Comparison of ENCODE assay signal across 27 mouse cellular contexts in genomic region chr17:43029546-43029945, GRCm38 (mm10). TPM values are rescaled to one million over a fixed set of nuclear protein-coding genes. Genes with fewer than 3 reads are reported as not detected.
DNase-seq lines count a peak whose midpoint lies in the region; ATAC-seq and TF ChIP-seq lines count a peak whose summit lies in the region.
"Had no signal": no experiment of that assay in that cellular context is flagged by ENCODE, and none has a peak within 500 bp of the region (broad histone marks: within the 10 kb centered on the region; RNA-seq: fewer than 3 reads in every experiment).

No protein-coding gene starts in this region.

- 61% methylated on average over 3 of the region's 3 CpGs for WGBS in intestine, embryonic 15.5 days
- 38% methylated on average over 3 of the region's 3 CpGs for WGBS in large intestine, adult 2 months
- WGBS in small intestine, adult 2 months, result 27% methylated on average over 3 of the region's 3 CpGs
- WGBS in heart, embryonic 12.5 days, result 77% methylated on average over 3 of the region's 3 CpGs

- no peak overlapping the region for H3K4me3 ChIP-seq in left cerebral cortex, adult 2 months
- H3K4me3 ChIP-seq in intestine, embryonic 15.5 days (replicated peaks), result no peak overlapping the region
- H3K4me3 ChIP-seq in small intestine, adult 2 months (ENCODE audit: low read depth, low read length), result no peak overlapping the region
- no peak overlapping the region for H3K4me3 ChIP-seq in heart, embryonic 12.5 days
- H3K4me3 ChIP-seq: forebrain, embryonic 13.5 days; heart, embryonic 10.5 days; limb, embryonic 10.5 days; limb, embryonic 15.5 days; lung, embryonic 15.5 days; midbrain, embryonic 12.5 days had no signal

- no peaks in the 10 kb centered on the region for H3K27me3 ChIP-seq in intestine, embryonic 15.5 days (replicated peaks)
- H3K27me3 ChIP-seq in small intestine, adult 2 months (ENCODE audit: control insufficient read depth, insufficient read depth, low read length), result no peaks in the 10 kb centered on the region
- no peaks in the 10 kb centered on the region for H3K27me3 ChIP-seq in heart, embryonic 12.5 days (replicated peaks)
- H3K27me3 ChIP-seq: forebrain, embryonic 13.5 days; limb, embryonic 15.5 days; lung, embryonic 15.5 days; midbrain, embryonic 12.5 days; Patski had no signal

- no peaks in the 10 kb centered on the region for H3K36me3 ChIP-seq in intestine, embryonic 15.5 days
- no peaks in the 10 kb centered on the region for H3K36me3 ChIP-seq in small intestine, adult 2 months (ENCODE audit: control insufficient read depth, insufficient read depth, low read length)
- no peaks in the 10 kb centered on the region for H3K36me3 ChIP-seq in heart, embryonic 12.5 days
- H3K36me3 ChIP-seq: heart, embryonic 10.5 days; limb, embryonic 10.5 days; limb, embryonic 15.5 days; lung, embryonic 15.5 days; midbrain, embryonic 12.5 days had no signal

- H3K27ac ChIP-seq in left cerebral cortex, adult 2 months, result peak overlapping the region; percentile 65; the same call in 1 of the 2 replicates
- H3K27ac ChIP-seq in intestine, embryonic 15.5 days, result no peak overlapping the region
- H3K27ac ChIP-seq in small intestine, adult 2 months (ENCODE audit: insufficient read depth, low read depth, low read length), result peak overlapping the region; percentile 68; the same call in 1 of the 2 replicates
- no peak overlapping the region for H3K27ac ChIP-seq in heart, embryonic 12.5 days (ENCODE audit: poor library complexity, severe bottlenecking)
- H3K27ac ChIP-seq: forebrain, embryonic 13.5 days; heart, embryonic 10.5 days; hindbrain, embryonic 14.5 days; limb, embryonic 10.5 days; limb, embryonic 15.5 days; lung, embryonic 15.5 days; midbrain, embryonic 12.5 days had no signal

- no peak for DNase-seq in left cerebral cortex, adult 2 months (ENCODE audit: extremely low spot score in 1 of 2, low spot score in 2 of 2)
- no peak for DNase-seq in left cerebral cortex, adult 9 months (ENCODE audit: low spot score in 2 of 2)
- peak; percentile 78 for DNase-seq in large intestine, adult 2 months (ENCODE audit: low read depth, low spot score)
- DNase-seq in heart, postnatal 36 days, result no peak
- DNase-seq: adrenal gland, postnatal 10 days; cerebellum, adult 8-10 months; gastrocnemius, postnatal 14 days; heart, postnatal 4 days; kidney, adult 2 months; kidney, postnatal 10 days; retina, postnatal 1 day; right cerebral cortex, postnatal 25 days; spleen, adult 18-20 months; thymus, adult 2 months; thymus, postnatal 36 days had no signal

- no peak overlapping the region for H3K9ac ChIP-seq in intestine, embryonic 15.5 days
- no peak overlapping the region for H3K9ac ChIP-seq in heart, embryonic 12.5 days
- H3K9ac ChIP-seq: forebrain, embryonic 13.5 days; hindbrain, embryonic 14.5 days; limb, embryonic 15.5 days; lung, embryonic 15.5 days; midbrain, embryonic 12.5 days had no signal

- TF ChIP-seq POLR2A in small intestine, adult 2 months (IDR thresholded peaks at IDR 0.05; ENCODE audit: low read depth, low read length), result no peak

- intact Hi-C loops in left cerebral cortex, adult 2 months (cut with DNase I), result no loop called here
- intact Hi-C loops in heart, postnatal 36 days (cut with DNase I), result no loop called here

- H3K4me1 ChIP-seq in intestine, embryonic 15.5 days (replicated peaks), result no peaks in the 10 kb centered on the region; the same call in 1 of the 2 replicates
- H3K4me1 ChIP-seq in small intestine, adult 2 months (ENCODE audit: control insufficient read depth, insufficient read depth, insufficient read length, low read length), result peaks cover 8% of the 10 kb centered on the region; the same call in 1 of the 2 replicates
- H3K4me1 ChIP-seq in heart, embryonic 12.5 days (replicated peaks), result no peaks in the 10 kb centered on the region
- H3K4me1 ChIP-seq: forebrain, embryonic 13.5 days; heart, embryonic 10.5 days; limb, embryonic 10.5 days; limb, embryonic 15.5 days; lung, embryonic 15.5 days; midbrain, embryonic 12.5 days had no signal

- no peaks in the 10 kb centered on the region for H3K9me3 ChIP-seq in intestine, embryonic 15.5 days
- H3K9me3 ChIP-seq in heart, embryonic 12.5 days (replicated peaks), result no peaks in the 10 kb centered on the region
- H3K9me3 ChIP-seq: forebrain, embryonic 13.5 days; heart, embryonic 10.5 days; limb, embryonic 10.5 days; limb, embryonic 15.5 days; lung, embryonic 15.5 days; midbrain, embryonic 12.5 days had no signal

- ATAC-seq in intestine, embryonic 15.5 days, result peak; percentile 85
- ATAC-seq in heart, embryonic 12.5 days (ENCODE audit: insufficient number of reproducible peaks, low FRiP score), result no peak
- ATAC-seq: forebrain, embryonic 13.5 days; Patski had no signal

- no peak overlapping the region for H3K4me2 ChIP-seq in intestine, embryonic 15.5 days (replicated peaks)
- no peak overlapping the region for H3K4me2 ChIP-seq in heart, embryonic 12.5 days
- H3K4me2 ChIP-seq: forebrain, embryonic 13.5 days; hindbrain, embryonic 14.5 days; limb, embryonic 15.5 days; lung, embryonic 15.5 days; midbrain, embryonic 12.5 days had no signal

- TF ChIP-seq CTCF in left cerebral cortex, adult 2 months (IDR thresholded peaks at IDR 0.05), result no peak
- no peak for TF ChIP-seq CTCF in small intestine, adult 2 months (IDR thresholded peaks at IDR 0.05; ENCODE audit: extremely low read depth, insufficient read length, insufficient replicate concordance, low read depth, low read length)

RNA-seq across cellular contexts. Expression of gene Tnfrsf21, which starts 13.2 kb away (rescaled TPM):
- total RNA-seq in left cerebral cortex, adult 2 months (2021), result 10 to 100 TPM; 81.4 to 82.2 TPM
- 15.6 and 16.5 TPM in 2 replicates for polyA plus RNA-seq in intestine, embryonic 15.5 days (2015; fragmentation: Nextera tagmentation; extraction: Ambion mirVana)
- 14.9 and 16.3 TPM in 2 replicates for polyA plus RNA-seq in large intestine, adult 2 months (2012; rRNA removed)
- polyA plus RNA-seq in small intestine, adult 2 months (2012; rRNA removed), result 28.5 and 29.1 TPM in 2 replicates
- 11.9 and 13.1 TPM in 2 replicates for polyA plus RNA-seq in heart, embryonic 12.5 days (2016; fragmentation: Nextera tagmentation; extraction: Ambion mirVana)
- 10 to 100 TPM; 11.9 to 12.2 TPM for total RNA-seq in heart, postnatal 36 days (2021)
- total RNA-seq: MEL had no signal

Comparison
In these comparisons a context has a peak if more than half of its experiments do, and no peak if none do; other contexts are left out.
1. H3K27ac ChIP-seq: peak in left cerebral cortex, adult 2 months (single experiment) and small intestine, adult 2 months (single experiment); none in intestine, embryonic 15.5 days (single experiment) and heart, embryonic 12.5 days (single experiment).